Mouse (Mus musculus): ENCODE measurements around the gene Nkd1.

Nkd1 gene

GRCm38 (mm10) chr8:88619513-88619912 lies 98.4 kb downstream of the Nkd1 start:
- DNase-seq (ENCODE audit: low spot score in 2 of 2): no peak

DNA sequence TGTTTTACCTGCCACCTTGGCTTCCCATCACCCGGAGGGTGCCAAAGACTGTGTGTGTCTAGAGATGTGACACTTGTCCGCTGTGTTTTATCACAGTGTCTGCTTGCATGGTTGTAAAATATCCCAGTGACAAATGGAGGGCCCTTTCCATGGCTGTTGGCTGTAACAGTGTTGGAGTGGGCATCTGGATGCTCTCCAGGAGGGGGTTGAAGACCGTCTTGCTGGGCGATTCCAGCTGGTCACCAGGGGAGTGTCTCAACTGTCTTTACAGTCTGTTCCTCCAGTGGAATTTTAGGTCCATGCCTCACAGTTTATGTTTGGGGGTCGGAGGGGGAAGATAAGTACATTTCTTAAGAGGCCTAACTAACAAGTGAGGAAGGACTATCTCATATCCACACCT lies 99.8 kb downstream of the Nkd1 start:
- DNase-seq (ENCODE audit: low spot score in 2 of 2): no peak

DNA sequence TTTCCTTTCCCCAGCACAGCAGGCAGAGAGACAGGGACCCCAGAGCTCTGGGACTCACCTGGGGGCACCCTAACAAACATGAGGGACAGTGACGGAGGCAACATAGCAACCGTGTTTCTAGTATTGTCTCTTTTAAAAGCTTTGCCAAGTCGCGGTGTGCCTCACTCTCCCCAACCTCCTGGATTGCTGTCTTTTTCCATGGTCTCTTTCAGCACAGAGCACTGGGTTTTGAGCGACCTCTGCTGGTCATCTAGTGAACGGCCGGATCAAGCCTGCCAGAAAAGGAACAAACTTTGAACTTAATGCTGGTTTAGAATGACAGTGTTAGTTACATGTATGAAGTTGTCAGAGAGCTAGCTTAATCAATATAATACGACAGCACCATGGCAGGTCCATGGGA lies 100.3 kb downstream of the Nkd1 start:
- DNase-seq (ENCODE audit: low spot score in 2 of 2): peak; percentile 42 to 45

DNA sequence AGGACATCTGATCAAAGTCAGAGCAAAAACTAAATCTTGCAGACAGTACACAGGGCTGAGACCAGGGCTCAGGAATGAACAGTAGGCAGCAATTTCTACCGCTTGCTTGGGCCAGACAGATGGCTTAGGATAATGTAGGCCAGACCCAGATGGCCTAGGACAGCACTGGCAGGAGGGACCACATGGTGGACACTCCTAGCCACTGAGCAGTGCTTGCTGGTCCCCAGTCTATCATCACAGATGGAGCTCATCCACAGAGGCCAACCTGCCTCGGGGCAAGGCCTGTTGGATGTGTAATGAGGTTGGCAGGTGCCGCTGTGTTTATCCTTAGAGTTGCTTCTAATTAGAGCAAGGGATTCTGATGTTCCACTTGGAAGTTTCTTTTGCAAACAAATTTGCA lies 102.2 kb downstream of the Nkd1 start:
- no peak for DNase-seq (ENCODE audit: low spot score in 2 of 2)

DNA sequence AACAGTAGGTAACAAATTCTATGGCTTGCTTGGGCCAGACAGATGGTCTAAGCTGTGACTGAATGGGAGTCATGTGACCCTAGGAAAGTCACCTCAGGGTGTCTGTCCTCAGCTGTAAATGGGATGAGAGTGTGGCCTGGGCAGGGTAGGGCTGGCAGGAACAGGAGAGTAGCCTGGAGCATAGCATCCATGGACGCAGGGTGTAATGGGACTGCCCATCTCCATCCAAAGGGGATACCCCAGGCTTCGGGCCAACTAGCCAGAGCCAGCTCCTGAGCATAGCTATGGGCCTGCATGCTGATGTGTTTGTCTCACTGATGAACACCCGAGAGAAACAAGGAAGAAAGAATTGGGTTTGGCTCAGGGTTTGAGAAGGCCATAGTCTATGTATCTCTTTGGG lies 103.1 kb downstream of the Nkd1 start:
- DNase-seq (ENCODE audit: low spot score in 2 of 2): no peak

DNA sequence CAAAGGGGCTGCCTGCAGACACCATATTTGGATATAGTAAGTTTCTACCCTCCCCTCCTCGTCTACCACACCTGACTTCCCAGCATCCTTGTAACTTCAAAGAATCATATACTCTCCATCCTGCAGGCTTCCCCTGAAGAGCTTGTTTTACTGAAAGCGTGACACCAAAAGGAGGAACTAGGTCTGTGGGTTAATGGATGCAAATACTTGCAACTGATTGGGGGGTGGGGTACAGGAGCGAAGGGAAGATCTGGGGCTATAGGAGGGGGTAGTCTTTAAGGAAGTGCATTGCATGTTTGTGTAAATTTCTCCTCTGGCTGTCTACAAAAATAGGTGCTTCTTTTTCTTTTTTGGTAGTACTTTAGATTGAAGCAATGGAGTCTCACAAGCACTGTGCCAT lies 105.3 kb downstream of the Nkd1 start:
- DNase-seq (ENCODE audit: low spot score in 2 of 2): no peak

- DNase-seq (ENCODE audit: low spot score in 2 of 2): no peak
Measured at GRCm38 (mm10) chr8:88626940-88627264, 105.7 kb downstream of the Nkd1 start.

- DNase-seq (ENCODE audit: low spot score in 2 of 2): peak; percentile 49 to 52
Measured at GRCm38 (mm10) chr8:88627265-88627991, 106.3 kb downstream of the Nkd1 start.

- DNase-seq (ENCODE audit: low spot score in 2 of 2): no peak
Measured at GRCm38 (mm10) chr8:88628001-88628774, 107.0 kb downstream of the Nkd1 start.

DNA sequence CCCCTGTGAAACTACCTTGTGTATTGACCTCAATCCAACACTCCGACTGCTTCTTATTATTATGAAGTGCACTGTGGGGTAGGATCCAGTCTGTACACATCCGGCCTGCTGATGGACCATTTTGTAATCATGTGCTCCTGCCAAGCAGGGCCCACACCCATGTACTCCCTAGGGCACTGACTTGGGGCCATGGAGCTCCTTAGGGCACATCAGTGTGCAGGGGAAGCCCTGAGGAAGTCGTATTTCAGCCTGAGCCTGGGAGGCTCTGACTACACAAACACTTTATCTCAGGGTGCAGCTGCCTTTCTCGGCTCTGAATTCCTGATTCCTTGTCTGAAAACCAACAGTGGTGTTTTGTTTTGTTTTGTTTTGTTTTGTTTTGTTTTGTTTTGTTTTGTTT lies 109.1 kb downstream of the Nkd1 start:
- DNase-seq (ENCODE audit: low spot score in 2 of 2): no peak

- DNase-seq (ENCODE audit: low spot score in 2 of 2): no peak
Measured at GRCm38 (mm10) chr8:88631081-88631480, 109.9 kb downstream of the Nkd1 start.

- DNase-seq (ENCODE audit: low spot score in 2 of 2): no peak
Measured at GRCm38 (mm10) chr8:88633343-88633765, 112.2 kb downstream of the Nkd1 start.

DNA sequence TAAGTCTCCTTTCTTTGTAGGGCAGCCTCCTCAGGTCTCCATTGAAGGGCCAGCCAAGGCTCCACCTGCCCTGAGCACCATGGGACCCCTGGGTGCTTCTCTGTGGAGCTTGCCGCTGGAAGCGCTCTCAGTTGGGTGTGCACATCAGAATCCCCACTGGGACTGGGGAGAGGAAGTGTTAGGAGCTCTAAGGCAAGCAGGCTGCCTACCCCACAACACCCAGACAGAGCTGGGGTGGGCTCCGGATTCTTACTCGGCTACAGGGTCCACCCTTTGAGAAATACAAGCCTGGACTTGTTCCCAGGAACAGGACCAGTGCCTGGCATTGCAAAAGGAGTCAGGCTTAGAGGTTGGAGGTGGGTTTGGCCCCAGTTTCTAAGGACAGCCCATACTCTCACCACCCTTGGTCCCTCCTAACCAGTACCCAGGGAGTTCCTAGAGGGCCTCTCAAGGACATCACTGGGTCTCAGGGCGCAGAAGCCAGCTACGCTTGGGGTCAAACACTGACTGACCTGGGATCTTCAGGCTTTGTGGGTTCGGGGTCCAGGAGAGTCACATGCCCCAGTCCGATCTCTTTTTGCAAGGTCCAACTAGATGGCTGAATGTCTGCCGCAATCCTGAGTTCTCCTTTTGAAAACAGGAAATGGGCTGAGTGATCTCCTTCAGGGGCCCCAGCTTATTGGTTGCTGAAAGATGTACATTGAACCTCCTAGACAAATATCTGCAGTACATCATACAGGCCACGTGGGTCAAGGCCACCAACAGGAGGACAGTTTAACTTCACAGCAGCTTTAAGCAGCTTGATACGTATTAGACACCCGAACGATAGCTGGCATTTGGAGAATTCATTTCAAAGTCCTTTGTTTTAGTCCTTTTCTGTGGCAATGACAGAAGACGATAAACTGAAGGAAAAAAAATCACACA lies 114.6 kb downstream of the Nkd1 start, which contains the start of gene Snx20:
Gene Snx20 (minus strand): TSS at position 655 of the 924 bp plus-strand sequence.
- no peak for DNase-seq (ENCODE audit: low spot score in 2 of 2)

DNA sequence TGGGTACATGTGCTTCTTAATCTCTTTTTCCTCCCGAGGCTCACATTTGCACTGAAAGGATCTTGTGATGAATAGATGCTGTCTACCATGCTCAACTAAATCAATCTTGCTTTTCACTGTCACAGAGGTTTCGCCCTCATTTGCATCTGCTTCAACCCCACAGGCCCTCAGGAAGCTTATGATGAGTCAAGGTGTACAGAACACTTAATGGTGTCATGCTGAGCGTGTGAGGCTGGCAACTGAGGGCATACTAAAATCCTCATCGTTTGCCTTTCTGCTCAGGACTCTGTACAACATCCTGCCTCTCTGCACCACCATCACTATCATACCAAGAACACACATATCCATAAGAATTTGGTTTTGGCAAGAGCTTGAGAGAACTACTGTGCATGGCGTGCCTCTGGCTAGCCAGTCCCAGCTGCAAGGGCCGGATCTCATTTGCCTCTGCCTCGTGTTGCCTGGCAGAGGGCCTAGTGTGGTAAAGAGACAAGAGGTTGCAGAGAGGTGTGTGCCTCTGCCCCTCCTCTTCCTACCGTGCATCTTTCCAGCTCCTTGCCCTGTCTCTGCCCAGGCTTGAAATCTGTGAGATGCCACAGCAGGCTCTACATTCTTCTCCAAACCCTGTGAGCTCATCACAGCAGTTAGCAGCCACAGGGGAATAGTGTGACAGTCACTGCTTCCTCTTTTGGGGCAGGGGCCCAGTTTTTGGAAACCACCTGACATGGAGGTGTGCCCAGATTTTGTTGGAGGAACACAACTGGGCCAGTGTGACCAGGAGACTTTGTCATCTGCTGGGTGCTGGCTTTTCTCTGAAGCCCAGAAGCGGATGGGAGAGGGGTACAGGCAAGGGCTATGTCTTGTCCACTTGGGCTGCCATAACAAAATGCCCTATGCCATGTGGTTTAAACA lies 116.2 kb downstream of the Nkd1 start:
- no peak for DNase-seq (ENCODE audit: low spot score in 2 of 2)

DNA sequence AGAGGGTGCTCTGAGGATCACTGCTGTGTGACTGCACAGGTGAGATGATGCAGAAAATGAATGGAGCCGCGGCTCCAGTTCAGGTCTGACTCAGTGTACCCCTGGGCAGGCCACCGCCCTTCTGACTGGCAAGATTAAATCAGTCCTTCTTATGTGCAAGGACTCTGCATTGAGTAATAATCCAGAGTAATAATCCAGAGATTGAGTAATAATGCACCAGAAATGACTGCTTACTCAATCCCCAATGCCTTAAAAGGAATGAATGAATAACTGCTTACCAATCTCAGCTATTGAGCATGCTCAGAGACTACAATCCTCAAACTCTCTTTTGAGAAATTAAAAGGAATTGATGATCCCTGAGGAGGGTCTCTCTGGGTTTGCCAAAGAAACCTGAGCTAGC lies 117.8 kb downstream of the Nkd1 start:
- no peak for DNase-seq (ENCODE audit: low spot score in 2 of 2)

DNA sequence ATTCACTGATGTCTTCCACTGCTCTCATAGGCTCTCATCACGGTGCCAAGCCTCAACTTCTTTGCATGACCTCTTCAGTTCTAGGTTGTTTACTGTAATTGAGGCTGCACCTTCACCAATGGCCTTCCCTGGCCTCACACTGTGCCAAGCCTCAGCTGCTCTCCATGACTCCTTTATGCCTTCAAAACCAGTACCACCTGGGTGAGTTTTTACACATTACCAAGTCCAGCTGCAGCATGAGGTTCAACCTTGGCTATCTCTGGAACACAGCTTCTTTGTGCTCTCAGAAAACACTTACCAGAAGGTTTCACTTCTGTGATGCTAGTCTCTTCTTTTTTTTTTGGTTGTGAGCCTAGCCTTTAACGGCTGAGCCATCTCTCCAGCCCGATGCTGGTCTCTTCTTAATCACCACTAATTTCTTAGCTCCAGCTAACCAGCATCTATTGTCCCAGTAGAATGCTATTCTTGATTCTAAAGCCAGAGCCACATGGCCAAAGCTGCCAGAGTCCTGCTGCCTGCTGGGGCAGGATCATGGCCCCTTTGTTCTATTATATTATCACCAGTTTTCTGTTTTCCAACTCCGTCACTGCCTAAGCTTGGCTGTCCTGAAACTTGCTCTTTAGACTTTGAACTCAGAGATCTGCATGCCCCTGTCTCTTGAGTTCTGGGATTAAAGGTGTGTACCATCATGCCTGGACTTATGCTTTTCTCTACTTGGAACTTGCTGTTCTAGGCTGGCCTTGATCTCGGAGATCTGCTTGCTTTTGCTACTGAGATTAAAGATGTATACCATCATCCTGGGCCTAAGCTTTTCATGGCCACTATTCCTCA lies 121.8 kb downstream of the Nkd1 start:
- no peak for DNase-seq (ENCODE audit: low spot score in 2 of 2)

Measured in urinary bladder, adult 18-20 months (tissue).